Mouse (Mus musculus): ENCODE results near the gene Txndc2.

GRCm38 (mm10) chr17:65650598-65650997 is 8.6 kb upstream of the Txndc2 start:
- TF ChIP-seq POLR2A (IDR thresholded peaks at IDR 0.05; ENCODE audit: extremely low read depth, insufficient read depth, low read length), result no peak
- TF ChIP-seq CTCF (IDR thresholded peaks at IDR 0.05; ENCODE audit: extremely low read depth, insufficient read depth, low read length), result no peak
